Mouse (Mus musculus) brain, embryonic 14.5 days (tissue): ENCODE measurements around the gene Astn2.

Experiments used
- CTCF ChIP-seq: fragments of 200-500 bp; IDR thresholded peaks from 2 replicates; pipeline ENCODE4 v1.5.1; 2012; ENCODE audit warnings: inconsistent platforms, mild to moderate bottlenecking, moderate library complexity, borderline replicate concordance; ENCODE audit not compliant: insufficient read depth, insufficient read length; ENCODE audit errors: extremely low read depth
- POLR2A ChIP-seq: fragments of 200-500 bp; IDR thresholded peaks from 2 replicates; pipeline ENCODE4 v1.6.1; 2012; ENCODE audit warnings: mild to moderate bottlenecking, inconsistent platforms, borderline replicate concordance; ENCODE audit not compliant: poor library complexity, insufficient read depth, insufficient read length, severe bottlenecking; ENCODE audit errors: extremely low read depth

DNA sequence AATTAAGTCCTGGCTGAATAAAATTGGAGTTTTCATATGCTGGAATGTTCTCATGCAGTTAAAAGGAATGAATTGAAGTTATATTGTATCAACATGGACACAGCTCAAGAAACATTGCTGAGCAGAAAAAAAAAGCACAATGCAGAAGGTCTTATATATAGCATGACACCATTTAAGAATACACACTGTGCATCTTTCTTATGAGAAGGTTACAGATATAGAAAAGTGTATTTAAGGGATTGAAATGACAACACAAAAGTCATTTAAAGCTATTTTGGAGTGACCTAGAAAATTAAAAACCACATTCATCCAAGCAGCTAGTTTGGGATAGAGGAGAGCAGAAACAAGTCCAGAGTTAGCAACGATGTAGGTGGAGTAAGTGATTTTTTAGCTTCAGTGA, 571.4 kb downstream of the Astn2 start:
- no peak for TF ChIP-seq POLR2A
- no peak for TF ChIP-seq CTCF
